Mouse (Mus musculus) CD8-positive naive resting alpha-beta T cell, adult 57 days (primary cell): ENCODE data around the gene Arhgef2. TPM values are rescaled to one million over a fixed set of nuclear protein-coding genes. Genes with fewer than 3 reads are reported as not detected.

Experiments
- total RNA-seq: library from RNA; stranded (reverse); gene quantifications from one replicate; pipeline ENCODE4 v1.2.4, GENCODE M21; 2023

Gene Arhgef2
- 198 TPM for total RNA-seq

DNA sequence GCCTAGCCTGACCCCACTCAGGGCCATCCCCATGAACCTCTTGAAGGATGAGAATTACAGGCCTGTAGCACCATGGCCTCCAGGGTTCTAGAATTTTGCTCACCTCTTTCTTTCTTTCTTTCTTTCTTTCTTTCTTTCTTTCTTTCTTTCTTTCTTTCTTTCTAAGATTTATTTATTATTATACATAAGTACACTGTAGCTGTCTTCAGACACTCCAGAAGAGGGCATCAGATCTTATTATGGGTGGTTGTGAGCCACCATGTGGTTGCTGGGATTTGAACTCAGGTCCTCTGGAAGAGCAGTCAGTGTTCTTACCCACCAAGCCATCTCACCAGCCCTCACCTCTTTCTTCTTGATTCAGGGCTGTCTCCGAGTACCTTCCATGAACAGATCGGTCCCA, at the start of gene Arhgef2:
Gene Arhgef2, plus strand, starts transcription at position 301 of the 400 bp plus-strand sequence.

DNA sequence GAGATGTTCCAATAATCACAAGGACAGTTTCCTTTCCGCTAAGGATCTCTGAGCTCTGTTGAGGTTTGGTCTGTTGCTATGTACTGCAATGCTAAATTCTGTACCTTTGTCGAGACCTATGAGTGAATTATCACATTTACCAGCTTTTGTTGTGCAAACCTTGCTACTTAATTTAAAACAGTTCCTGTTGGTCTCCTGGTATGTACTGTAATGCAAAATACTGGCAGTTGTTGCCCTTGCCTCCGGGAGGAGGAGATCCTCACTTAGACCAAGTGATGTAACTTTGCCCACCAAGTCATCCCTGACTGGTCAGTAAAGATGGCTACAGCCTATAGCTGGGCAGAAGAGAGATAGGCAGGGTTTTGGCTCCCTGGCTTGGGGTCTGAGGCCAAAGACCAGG, 30.2 kb upstream of the Arhgef2 start, which contains the start of gene Ssr2:
Gene Ssr2, plus strand, starts transcription at position 337 of the 400 bp plus-strand sequence.

DNA sequence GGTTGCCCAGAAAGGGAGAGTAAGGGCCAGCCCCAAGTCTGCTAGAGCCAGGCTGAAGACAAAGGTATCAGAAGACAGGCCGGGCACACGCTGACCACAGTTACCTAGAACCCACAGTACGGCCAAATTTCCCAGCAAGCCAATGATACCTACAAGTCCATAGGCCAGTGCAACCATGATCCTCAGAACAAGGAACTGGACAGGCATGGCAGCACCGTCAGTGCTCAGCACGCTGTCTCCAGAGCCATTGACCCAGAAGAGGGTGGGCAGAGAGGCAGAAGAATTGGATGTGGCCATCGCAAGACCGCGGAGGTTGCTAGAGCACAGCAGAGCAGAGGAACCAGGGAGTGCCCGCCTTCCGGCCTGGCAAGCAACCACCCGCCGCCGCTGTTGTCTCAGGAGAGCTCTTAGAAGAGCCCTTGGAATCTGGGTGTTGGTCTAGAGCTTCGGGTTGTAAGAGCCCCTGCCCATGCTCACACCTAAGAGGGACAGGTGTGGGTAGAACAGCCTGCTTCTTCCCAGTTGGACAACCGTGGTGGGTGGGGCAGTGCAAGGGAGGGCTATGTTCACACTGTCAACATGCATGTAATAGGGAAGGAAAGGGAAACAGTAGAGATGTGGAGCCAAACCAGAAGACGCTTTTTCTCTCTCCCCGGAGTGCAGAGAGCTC, 47.2 kb downstream of the Arhgef2 start, which contains the start of gene Rxfp4:
Gene Rxfp4, minus strand, starts transcription at position 297 of the 670 bp plus-strand sequence.

DNA sequence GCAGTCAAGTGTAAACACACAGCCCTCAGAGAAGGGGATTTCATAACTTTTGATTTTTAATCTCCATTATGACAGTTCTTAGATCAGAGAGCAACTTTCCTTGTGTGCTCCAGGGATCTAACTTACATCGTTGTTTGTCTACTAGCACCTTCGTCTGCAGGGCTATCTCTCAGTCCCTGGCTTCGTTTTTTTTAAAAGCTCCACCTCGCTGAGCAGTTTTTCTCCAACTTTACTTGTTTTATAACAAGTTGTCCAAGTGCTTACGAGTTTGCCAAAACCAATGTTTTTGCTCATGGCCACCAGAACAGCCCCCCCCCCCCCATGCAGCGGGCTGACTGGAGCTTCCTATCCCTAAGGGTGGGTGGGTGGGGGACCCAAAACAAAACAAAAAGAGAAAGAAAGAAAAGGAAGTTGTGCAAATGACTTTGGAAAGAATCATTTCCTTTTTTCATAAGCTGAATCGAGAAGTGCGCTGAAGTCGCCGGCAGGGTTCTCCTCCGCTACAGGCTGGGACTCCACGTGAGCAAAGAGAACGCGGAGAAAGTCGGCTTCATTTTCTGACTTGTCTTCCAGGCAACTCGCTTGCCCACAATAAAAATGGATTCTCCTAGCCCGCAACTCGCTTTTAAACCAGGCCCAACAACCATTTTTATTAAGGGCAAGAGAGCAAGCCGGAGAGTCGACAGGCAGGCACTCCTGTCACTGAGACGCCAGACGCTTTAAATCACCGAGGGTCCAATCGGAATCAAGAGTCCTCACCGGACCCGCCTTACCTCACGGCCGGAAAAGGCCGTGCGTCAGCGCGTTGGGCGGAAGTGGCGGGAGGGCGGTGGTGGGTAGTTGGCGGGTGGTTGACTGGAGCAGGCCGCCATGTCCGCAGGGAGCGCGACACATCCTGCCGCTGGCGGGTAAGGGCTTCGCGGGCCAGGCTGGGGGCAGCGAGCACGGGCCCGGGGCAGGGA, 79.5 kb downstream of the Arhgef2 start, which contains the start of gene Khdc4:
Gene Khdc4, plus strand, starts transcription at position 824 of the 962 bp plus-strand sequence.

Other genes with a start within 250 kb of the Arhgef2 start
- gene Paqr6, start 241.4 kb upstream of the Arhgef2 start, total RNA-seq = 0.46 TPM
- not detected for gene Bglap3, start 233.2 kb upstream of the Arhgef2 start, total RNA-seq
- not detected for gene Bglap2, start 227.3 kb upstream of the Arhgef2 start, total RNA-seq
- not detected for gene Bglap, start 221.5 kb upstream of the Arhgef2 start, total RNA-seq
- 36.7 TPM for gene Pmf1, start 195.6 kb upstream of the Arhgef2 start, total RNA-seq
- 14.5 TPM for gene Slc25a44, start 180.8 kb upstream of the Arhgef2 start, total RNA-seq
- gene Sema4a, start 144.8 kb upstream of the Arhgef2 start, total RNA-seq = 112 TPM
- 7.0 TPM for gene Lmna, start 96.0 kb upstream of the Arhgef2 start, total RNA-seq
- gene Mex3a, start 73.6 kb upstream of the Arhgef2 start, total RNA-seq = 3.4 TPM
- 1.1 TPM for gene Rab25, start 57.7 kb upstream of the Arhgef2 start, total RNA-seq
- gene Lamtor2, start 52.9 kb upstream of the Arhgef2 start, total RNA-seq = 68.6 TPM
- 47.2 TPM for gene Ubqln4, start 52.2 kb upstream of the Arhgef2 start, total RNA-seq
- 59.0 TPM for gene Ssr2, start 30.1 kb upstream of the Arhgef2 start, total RNA-seq
- not detected for gene Rxfp4, start 47.2 kb downstream of the Arhgef2 start, total RNA-seq
- 99.9 TPM for gene Khdc4, start 79.8 kb downstream of the Arhgef2 start, total RNA-seq
- 28.9 TPM for gene Rit1, start 110.9 kb downstream of the Arhgef2 start, total RNA-seq
- 13.0 TPM for gene Syt11, start 169.2 kb downstream of the Arhgef2 start, total RNA-seq
- 73.6 TPM for gene Gon4l, start 229.3 kb downstream of the Arhgef2 start, total RNA-seq